Mouse (Mus musculus) neutrophil, adult 5-6 weeks (primary cell): Measurements from ENCODE around the gene Trim15. TPM values are rescaled to one million over a fixed set of nuclear protein-coding genes. Genes with fewer than 3 reads are reported as not detected.
"Not testable (repeated sequence)": the region's sequence is repeated elsewhere in the genome, so short reads cannot be mapped to it uniquely, and the experiment has no call there.

Experiments used
- ATAC-seq: fragments of 151-379, 151-347 bp; 2 replicates; pipeline ENCODE4 v1.8.0; 2017; ENCODE audit warnings: mild to moderate bottlenecking, moderate TSS enrichment; ENCODE audit not compliant: insufficient number of reproducible peaks, poor library complexity, low FRiP score, severe bottlenecking; ENCODE audit errors: extremely low read depth
- total RNA-seq: library from RNA; stranded (forward); fragments of 200-1000 nt; gene quantifications from 2 replicates; pipeline ENCODE4 v1.2.3, GENCODE M21; 2017

Gene Trim15
- total RNA-seq = not detected in 2 replicates

DNA sequence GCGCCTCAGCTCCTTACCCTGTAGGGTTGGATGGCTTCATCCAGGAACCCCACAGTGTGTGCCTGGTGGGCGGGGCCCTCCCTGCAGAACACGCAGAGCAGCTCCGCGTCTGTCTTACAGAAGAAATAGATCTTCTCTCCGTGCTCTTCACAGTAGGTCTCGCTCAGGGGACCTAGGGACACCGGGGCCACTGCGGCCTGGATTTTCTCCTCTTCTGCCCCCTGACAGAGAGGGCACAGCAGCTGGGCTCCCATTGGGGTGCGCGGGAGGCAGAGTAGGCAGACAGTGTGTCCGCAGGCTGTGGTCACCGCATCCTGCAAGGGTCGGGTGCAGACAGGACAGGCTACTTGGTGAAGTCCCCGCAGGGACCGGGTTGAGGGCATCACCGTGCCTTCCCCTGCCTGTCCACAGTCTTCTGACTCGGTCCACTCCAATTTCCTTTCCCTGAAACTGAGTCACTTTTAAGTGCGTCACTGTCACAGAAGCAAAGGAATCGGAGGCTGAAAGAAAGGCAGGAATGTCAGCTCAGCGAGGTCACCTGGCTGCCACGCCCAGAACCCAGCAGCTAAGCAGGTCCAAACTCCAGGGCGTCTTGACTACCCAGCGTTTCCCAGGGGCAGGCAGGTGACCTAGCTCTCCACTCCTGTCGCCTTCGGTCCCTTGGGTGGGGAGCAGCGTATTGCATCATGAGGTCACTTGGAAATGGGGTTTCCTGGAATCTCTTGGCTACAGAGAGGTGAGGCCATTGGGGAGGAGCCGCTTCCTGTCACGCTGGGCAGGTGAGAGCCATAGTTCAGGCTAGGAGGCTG, at the start of gene Trim15:
Gene Trim15, minus strand, starts transcription at position 492 of the 809 bp plus-strand sequence.
- ATAC-seq = no peak

DNA sequence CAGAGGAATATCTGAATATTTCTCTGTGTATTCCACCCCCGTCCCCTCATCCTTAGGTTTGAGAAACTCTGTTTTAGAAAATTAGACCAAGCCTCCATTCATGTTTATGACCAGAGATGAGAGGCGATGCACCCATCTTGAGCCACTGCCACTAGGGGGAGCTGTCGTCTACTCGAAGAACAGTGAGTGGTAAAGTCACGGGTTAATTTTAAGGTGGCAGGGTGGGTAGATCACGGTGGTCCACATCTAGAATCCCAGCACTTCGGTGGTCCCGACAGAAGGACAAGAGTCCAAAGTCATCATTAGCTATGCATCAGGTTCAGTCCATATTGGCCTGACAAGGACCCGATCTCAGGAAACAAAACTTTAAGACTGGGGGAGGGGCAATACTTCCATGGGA, 48.1 kb upstream of the Trim15 start:
- no peak for ATAC-seq

DNA sequence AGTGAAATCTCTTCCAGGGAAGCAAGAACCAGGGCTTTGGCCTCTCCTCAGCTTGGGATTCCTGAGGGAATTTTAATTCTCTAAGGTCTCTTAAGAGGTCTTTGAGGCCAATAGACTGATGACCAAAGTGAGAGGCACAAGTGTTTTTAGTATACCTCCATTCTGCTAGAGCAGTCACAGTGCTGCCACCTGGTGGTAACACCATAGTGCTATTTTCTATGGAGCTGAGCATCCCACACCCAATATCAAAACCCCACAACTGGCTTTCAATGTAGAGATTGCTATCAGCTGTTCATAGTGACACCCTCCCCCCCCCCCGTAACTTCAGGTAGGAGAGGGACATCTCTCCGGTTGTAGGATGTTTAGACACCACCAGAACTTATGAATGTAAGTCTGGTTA, 47.1 kb upstream of the Trim15 start:
- peak; percentile 63; the same call in 1 of the 2 replicates for ATAC-seq

DNA sequence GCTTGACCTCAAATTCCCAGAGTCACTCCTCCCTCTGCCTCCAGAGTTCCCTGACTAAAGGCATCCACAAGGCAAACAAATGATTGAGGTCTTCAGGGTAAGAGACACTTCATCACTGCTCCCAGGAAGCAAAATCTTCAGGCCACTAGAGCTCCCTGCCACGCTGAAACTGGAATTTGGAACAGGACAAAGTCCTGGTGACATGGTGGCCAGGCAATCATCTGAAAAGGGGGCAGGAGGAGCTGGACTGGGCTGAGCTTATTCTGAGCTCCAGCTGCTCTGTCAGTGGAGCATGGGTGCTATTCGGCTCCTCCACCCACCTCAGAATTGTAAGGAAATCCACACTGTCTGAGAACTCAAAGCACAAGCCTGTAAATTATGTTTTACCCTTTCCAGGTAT, 45.0 kb upstream of the Trim15 start:
- no peak for ATAC-seq

DNA sequence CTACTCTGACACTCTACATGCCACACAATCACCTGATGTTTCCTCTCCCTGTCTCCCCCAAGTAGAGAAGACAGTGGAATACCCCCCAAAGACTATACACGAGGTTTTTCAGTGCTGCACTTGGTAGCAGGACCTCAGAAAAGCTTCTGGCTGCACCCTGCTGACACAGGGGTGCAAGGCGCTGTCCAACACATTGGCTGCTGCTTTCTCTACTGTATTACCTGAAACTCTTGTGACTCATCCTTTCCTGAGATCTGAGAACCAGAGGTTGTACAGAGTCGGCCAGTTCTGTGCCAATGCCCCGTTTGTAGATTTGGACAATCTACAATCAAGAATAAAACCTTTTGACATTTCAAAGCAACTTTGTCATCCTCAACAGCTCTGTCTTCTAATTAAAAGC, 42.8 kb upstream of the Trim15 start:
- ATAC-seq = no peak

DNA sequence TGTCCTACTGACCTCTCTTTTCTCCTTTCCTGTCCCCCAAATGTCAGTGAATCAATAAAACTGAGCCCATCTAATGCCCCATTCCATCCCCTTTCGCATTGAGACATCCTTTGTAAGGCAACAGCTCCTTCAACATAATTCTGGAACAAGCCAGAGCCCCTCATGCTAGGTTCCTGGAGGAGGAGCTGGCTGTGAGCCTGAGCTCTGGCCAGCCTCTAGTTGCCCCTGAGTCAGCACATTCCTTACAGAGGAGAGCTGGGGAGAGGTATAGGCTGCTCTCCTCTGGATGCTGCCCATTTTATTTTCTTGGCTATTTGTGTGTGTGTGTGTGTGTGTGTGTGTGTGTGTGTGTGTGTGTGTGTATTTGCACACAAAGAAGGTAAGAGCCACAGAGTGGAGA, 41.2 kb upstream of the Trim15 start:
- no peak for ATAC-seq

DNA sequence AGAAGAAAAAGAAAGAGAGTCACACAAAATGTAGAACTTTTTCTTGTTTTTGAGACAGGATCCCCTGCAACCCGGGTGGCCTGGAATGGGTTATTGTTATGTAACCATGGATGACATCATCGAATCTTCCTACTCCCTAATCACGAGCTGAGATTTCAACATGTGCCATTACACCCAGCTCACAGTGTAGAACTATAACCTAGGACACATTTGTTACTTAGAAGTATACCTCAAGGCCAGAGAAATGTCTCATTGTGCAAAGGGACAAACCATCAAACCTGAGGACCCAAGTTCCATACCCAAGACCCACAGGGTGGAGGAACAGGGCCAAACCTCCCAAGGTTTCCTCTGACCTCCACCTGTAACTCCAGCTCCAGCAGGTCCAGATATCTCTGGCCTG, 36.6 kb upstream of the Trim15 start:
- ATAC-seq = no peak

DNA sequence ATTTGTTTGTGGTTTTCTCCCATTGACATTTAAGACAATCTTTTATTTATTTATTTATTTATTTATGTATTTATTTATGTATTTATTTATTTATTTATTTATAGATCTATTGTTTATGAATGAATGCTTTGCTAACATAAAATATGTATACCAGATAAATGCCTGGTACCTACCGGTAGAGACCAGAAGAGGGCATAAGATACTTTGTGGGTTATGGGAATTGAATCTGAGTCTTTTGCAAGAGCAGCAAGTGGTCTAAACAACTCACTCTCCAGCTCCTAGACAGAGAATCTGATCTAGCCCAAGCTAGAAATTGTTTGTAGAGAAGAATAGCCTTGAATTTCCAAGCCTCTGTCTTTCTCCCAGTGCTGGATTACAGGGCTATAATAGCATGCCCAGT, 33.7 kb upstream of the Trim15 start:
- no peak for ATAC-seq

DNA sequence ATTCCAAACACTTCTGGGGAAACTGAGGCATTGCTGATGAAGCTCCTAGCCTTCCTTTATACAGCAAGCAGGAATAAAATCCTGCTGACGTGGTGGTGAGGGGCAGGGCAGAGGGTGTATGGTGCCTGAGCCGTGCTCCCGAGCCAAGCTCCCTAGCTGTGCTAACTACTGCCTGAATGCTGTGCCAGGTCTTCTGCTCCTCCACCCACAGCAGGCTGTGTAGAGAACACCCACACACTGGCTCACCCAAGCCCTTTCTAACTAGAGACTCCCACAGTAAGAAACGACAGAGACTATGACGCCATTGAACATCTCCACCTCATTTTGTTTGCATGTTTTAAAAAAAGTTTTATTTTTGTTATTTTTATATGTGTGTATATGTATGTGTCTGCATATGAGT, 33.0 kb upstream of the Trim15 start:
- ATAC-seq = no peak

DNA sequence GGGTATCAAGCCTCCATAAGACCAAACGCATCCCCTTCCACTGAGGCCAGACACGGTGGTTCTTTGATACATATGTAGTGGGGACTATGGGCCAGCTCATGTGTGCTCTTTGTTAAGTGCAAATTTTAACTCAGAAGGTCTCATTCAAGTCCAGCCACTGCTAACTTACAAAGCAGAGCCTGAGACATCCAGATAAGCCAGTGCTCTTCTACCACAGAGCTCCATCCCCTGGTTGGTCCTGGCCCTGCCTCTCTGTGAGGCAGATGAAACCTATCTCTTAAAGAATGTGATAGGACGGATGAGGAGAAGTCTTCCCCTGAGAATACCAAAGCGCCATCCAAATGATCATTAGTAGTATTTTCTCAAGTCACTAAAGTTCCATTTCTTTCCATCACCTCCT, 32.4 kb upstream of the Trim15 start:
- ATAC-seq = no peak

DNA sequence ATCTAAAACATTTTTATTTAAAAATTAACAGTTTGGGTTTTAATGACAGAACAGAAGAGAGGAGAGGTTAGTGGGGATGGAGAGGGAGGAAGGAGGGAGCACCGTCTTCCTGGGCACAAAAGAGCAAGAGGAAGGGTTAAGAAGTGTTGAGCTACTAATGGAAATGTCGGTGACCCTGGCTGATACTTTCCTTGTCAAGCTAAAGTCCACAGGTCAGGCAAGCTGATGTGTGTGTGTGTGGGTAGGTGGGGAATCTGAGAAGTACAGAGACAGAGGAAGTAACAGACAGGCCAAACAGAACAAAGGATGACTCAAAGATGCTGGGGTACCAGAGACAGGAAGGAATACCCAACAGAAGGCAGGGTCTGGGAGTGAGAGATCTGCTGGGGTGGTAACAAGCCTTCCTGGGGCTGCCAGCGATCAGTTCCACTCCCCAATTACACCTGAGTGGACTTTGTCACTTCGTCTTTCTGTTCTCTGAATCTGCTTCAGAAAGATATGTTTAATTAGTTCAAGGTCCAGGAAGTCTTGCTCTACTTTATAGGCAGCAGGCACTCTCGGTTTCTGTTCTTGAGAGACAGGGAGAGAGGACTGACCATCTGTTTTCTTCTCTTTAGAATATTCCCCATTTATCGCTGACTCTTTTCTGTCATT, 30.7 kb upstream of the Trim15 start, which contains the start of gene Trim31:
Gene Trim31, plus strand, starts transcription at position 567 of the 654 bp plus-strand sequence.
- no peak for ATAC-seq

DNA sequence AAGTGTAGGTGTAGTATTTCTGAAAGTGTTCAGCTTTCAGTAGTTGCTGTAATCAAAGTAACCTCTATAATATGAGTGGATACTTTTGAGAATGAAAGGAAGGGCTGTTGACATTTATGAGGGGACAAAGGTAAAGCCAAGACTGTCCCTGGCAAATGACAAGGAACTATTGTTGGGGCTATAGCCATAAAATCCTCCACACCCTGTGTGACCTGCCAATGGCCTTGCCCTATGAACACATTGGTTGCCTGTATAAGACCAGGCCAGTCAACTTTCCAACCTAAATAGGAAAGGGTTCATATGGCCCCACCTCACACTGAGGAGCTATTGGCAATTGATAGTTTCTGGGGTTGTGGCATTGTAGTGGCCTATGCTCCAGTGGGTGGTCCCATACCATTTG, 30.1 kb upstream of the Trim15 start:
- no peak for ATAC-seq

DNA sequence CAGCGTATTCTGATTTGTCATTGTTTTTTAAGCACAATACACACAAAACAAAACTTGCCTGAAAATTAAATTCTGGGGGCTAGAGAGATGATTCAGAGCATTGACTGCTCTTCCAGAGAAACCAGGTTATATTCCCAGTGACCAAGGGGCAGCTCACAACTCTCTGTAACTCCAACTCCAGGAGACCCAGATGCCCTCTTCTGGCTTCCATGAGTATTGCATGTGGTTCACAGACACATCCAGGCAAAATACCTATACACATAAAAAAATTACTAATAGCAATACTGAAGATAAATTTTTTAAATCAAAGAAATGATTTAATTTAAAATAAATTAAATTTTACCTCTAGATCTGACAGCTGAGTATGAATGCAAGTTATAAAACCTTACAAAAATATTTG, 29.6 kb upstream of the Trim15 start:
- no peak for ATAC-seq

DNA sequence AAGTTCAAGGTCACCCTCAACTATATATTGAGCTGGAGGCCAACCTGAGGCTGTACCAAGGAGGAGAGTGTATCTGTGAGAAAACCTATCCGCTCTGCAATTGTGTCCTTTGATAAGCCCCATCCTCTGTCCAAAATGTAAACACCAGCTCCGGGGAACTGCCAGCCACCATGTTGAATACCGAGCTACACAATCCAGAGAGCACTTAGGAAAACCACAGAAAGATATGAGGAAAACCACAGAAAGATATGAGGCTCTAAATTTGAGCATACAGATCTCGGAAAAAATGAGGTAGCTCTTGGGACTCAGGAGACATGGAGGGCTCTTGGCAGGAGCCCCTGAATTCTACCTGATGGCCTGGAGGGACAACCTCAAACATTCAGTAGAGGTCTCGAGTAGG, 26.4 kb upstream of the Trim15 start:
- no peak for ATAC-seq

DNA sequence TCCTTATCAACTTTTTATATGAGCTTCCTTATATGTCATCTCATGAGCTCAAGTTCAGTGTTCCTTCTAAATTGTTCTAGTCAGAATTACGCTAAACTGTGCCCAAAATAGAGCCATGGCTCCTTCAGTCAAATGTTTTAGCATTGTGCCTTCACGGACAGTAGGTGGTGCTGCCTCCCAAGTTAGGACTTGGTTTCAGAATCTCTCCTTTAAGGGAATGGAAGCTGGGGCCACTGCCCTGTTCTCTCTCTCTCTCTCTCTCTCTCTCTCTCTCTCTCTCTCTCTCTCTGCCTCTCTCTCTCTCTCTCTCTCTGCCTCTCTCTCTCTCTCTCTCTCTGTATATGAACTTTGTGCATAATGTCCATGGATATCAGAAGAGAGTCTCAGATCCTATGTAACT, 25.4 kb upstream of the Trim15 start:
- peak; percentile 53; the same call in 1 of the 2 replicates for ATAC-seq

DNA sequence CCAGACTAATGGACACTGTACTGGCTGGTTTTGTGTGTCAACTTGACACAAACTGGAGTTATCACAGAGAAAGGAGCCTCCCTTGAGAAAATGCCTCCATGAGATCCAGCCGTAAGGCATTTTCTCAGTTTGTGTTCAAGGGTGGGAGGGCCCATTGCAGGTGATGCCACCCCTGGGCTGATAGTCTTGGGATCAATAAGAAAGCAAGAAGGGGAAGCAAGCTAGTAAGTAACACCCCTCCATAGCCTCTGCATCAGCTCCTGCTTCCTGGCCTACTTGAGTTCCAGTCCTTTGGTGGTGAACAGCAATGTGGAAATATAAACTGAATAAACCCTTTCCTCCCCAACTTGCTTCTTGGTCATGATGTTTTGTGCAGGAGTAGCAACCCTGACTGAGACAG, 24.5 kb upstream of the Trim15 start:
- ATAC-seq = not testable (repeated sequence)

DNA sequence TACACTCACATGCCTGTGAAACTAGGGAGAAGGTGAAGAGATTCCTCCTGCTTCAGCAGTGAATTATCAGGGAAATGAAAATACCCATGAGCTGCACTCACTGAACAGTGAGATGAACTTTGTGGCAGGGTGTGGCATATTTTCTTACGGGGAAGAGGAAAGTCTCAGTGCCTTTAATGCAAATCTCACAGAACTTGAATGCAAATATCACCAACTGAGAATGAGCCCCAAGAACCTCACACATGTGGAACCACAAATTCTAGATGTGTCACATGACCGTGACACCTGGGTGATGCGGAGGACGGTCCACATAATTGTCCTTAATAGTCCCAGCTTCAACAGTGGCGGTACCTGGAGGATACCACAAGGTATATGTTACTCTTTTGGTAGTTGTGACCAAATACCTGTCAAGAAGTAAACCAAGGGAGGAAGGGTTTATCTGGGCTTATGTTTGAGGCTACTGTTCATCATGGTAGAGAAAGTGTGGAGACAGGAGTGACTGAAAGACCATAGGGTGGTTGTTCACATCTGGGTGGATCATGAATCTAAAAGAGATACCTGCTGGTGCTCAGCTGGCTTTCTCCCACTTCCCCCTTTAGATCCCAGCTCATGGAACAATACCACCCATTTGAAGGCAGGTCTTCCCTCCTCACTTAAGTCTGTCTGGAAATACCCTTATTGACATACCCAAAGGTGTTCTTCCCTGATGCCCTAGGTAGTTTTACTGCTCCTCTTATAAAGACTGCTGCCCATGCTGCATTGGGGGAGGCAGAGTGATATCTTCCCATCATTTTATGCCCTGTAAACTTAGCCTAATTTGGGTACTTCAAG, 23.3 kb upstream of the Trim15 start, which contains the start of gene Trim40:
Gene Trim40, minus strand, starts transcription at position 51 of the 831 bp plus-strand sequence.
- no peak for ATAC-seq

DNA sequence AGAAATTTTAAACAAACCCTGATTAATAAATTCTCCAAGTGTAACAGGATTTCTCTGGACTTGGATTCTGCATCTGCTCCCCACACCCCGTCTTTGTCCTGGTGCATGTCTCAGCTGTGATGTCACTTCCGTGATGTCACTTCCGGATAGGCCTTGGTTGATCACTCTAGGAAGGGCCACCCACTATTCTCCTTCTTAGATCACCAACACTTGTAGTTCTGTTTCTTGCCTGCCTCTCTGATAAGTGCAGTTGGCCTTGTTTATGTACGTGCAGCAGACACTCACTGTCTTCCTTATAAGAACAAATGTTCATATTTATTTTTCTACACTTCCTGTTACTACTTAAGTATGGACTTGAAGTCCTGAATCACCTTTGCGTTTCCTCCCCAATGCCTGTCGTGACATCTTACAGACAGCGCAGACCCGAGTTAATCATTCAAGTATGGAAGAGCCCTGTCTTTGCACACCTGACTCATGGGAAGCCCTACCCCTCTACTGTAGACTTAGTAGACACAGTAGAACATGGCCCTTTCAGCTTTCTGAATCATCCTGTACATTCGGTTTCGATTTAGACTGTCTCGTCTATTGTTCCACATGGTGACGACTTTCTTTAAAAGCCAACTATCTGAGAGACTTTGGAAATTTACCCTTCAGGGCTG, 18.3 kb upstream of the Trim15 start:
- ATAC-seq = no peak

DNA sequence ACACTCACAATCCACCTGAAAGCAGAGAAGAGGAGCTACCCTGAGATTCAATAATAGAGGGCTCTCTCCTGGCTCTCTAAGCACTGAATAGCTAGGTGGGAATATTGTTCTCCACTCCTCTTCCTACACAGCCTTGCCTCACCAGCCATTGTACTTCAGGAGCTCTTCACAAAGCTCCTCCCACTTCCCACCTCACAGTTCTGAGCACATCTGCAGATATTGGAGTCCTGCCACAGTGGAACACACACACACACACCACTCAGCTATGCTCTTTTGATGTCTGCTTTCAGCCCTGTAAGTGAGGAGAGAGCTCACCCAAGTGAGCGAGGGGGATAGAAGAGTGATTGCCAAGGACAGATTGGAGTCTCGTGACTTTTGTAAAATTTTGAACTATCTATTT, 16.3 kb upstream of the Trim15 start:
- no peak for ATAC-seq
